Mouse (Mus musculus) mouse trophoblast stem cell (cell line): Measurements from ENCODE around the gene Slc31a2.

ENCODE experiments used
- in situ Hi-C, 2 experiments: fragments of 300-500 bp; cut with MseI, MboI; formaldehyde crosslinking; loops; 2 replicates in 1 of 2; 3 replicates in 1 of 2; pipeline ENCODE4 v1.15.1; 2025

Gene Slc31a2

GRCm38 (mm10) chr4:62316456-62316855 is 54.1 kb downstream of the Slc31a2 start:
- in situ Hi-C loops: no loop called here

DNA sequence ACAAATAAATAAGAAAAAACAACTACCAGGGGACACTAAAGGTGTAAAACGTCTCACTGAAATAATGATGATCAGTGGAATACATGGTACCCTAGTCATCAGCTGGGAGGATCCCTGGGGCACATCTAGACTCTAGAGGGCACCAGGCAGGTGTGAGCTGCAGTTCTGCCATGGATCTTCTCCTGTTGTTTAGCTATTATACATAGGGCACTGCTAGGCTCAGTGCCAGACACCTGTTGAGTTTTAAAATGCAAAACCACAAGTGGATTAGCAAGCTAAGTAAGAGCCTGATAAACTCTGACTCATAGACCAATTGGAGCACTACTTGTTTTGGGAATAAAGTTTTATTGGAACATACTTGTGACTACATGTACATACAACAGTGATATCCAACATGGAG is 55.9 kb downstream of the Slc31a2 start:
- in situ Hi-C loops: no loop called here

- in situ Hi-C loops: no loop called here
Observed at GRCm38 (mm10) chr4:62322684-62323083, 60.3 kb downstream of the Slc31a2 start.

DNA sequence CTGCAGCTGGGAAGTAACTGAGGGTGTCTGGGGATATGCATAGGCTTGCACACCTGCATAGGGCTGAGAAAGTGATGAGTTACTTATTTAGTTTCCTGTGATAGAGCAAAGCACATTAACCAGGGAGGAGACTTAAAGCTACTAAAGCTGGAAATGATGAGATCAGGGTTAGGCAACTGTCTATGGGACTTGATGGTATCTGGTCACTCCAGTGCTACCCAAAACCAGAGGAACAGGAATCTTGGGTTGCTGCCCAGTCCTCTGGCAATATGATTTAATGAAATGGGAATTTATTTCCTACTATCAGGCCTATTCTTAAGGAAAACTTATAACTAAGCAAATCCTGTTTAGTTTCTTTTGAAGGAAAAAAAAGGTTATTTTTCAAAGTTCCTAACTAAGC is 63.7 kb downstream of the Slc31a2 start:
- in situ Hi-C loops: no loop called here

DNA sequence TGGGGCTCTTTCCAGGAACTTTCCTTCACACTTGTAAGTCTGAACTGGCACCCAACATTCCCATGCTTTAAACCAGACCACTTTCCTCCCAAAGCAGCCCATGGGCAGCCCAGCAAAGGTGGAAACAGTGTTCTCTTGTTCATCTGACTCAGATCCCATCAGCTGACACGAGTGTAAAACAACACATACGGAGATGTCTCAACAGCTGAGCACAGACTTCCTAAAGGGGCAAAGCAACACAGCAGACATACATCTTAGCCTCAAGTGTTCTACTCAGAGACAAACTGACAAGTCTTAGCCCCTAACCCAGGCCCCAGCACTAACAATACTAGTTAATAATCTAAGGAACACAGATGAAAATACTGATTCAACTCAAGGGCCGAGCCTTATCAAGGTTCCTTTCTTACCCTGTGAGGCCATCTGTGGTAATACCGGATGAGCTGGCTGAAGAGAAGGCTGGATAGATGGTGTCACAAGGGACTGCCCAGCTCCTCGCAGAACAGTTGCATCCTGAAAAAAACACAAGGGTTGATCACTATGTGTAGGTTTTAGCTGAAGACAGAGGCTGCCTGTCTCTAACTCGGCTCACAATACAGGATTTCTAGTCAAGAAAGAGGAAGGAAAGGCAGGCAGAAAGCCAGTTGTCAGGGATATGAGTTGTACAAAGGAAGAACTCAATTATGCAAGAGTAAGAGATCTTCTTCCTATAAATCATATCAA is 66.7 kb downstream of the Slc31a2 start:
- in situ Hi-C loops: no loop called here

GRCm38 (mm10) chr4:62331977-62332376 is 69.6 kb downstream of the Slc31a2 start:
- in situ Hi-C loops: no loop called here

DNA sequence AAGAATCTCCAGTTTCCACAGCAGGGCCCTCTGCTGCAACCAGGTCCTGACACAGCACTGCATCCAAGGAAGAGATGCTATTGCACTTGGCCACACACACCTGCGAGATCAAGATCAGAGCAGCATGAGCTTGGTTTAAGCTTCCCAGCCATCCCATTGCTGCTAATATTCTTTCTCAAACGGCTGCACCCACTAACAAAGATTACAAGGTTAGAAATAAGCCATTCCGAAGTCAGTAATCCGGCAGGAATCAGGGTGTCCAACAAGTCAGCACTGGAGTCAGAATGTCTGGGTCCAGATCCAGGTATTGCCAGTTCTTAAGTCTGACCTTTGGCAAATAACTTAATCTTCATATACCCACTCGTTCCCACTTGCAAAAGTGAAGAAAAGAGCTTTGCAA is 76.2 kb downstream of the Slc31a2 start:
- in situ Hi-C loops: no loop called here

- in situ Hi-C loops: no loop called here
Observed at GRCm38 (mm10) chr4:62344000-62344399, 81.6 kb downstream of the Slc31a2 start.

DNA sequence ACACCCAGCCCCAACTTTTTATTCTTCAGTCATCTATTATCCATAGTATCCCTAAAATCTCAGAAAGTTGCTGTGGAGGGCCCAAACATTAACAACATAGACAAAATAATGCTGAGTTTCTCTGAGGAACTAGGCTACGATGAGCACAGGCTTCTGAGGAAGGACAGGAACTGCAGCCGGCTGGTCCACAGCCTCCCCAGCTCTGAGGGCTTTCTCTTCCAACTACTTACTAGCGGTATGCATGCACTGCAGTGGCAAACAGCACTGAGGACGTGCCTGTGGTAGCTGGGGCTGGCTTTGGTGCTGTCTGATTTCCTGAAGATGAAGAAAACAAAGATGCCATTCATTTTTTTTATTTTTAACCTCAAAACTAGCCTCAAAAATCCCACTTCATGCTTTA is 83.5 kb downstream of the Slc31a2 start:
- in situ Hi-C loops: no loop called here

GRCm38 (mm10) chr4:62347605-62348328 is 85.4 kb downstream of the Slc31a2 start:
- in situ Hi-C loops: no loop called here
